Mouse (Mus musculus): ENCODE measurements around the gene Diaph2. TPM values are rescaled to one million over a fixed set of nuclear protein-coding genes. Genes with fewer than 3 reads are reported as not detected.
"Not testable (repeated sequence)": the region's sequence is repeated elsewhere in the genome, so short reads cannot be mapped to it uniquely, and the experiment has no call there.

Diaph2 gene
- polyA plus RNA-seq, 1 experiment, result 0.92 TPM

GRCm38 (mm10) chrX:129784062-129784461 is 34.5 kb downstream of the Diaph2 start:
- WGBS, result 38% methylated on average over 5 of the region's 5 CpGs
- peak; percentile 13 for DNase-seq (ENCODE audit: low read depth, low spot score)

- 89% methylated on average over 2 of the region's 2 CpGs for WGBS
- DNase-seq (ENCODE audit: low read depth, low spot score), result not testable (repeated sequence)
Observed at GRCm38 (mm10) chrX:129799920-129800319, 50.4 kb downstream of the Diaph2 start.

- WGBS, result 32% methylated on average over 2 of the region's 2 CpGs
- no peak for DNase-seq (ENCODE audit: low read depth, low spot score)
Observed at GRCm38 (mm10) chrX:129831903-129832302, 82.4 kb downstream of the Diaph2 start.

- no peak for DNase-seq (ENCODE audit: low read depth, low spot score)
Observed at GRCm38 (mm10) chrX:129833887-129834286, 84.3 kb downstream of the Diaph2 start.

- 12% methylated on average over 3 of the region's 3 CpGs for WGBS
- DNase-seq (ENCODE audit: low read depth, low spot score), result no peak
Observed at GRCm38 (mm10) chrX:129884465-129884864, 134.9 kb downstream of the Diaph2 start.

- no peak for DNase-seq (ENCODE audit: low read depth, low spot score)
- 84% methylated on average over 2 of the region's 2 CpGs for WGBS
Observed at GRCm38 (mm10) chrX:129925806-129926205, 176.3 kb downstream of the Diaph2 start.

- no peak for DNase-seq (ENCODE audit: low read depth, low spot score)
- WGBS, result 63% methylated on average over 4 of the region's 4 CpGs
Observed at GRCm38 (mm10) chrX:129974816-129975215, 225.3 kb downstream of the Diaph2 start.

- DNase-seq (ENCODE audit: low read depth, low spot score), result no peak
Observed at GRCm38 (mm10) chrX:130008210-130008609, 258.7 kb downstream of the Diaph2 start.

- no peak for DNase-seq (ENCODE audit: low read depth, low spot score)
- WGBS, result 46% methylated on average over 1 of the region's 1 CpGs
Observed at GRCm38 (mm10) chrX:130019735-130020134, 270.2 kb downstream of the Diaph2 start.

- WGBS, result 30% methylated on average over 1 of the region's 1 CpGs
- DNase-seq (ENCODE audit: low read depth, low spot score), result no peak
Observed at GRCm38 (mm10) chrX:130044525-130044924, 295.0 kb downstream of the Diaph2 start.

GRCm38 (mm10) chrX:130149216-130149615 is 399.7 kb downstream of the Diaph2 start:
- no peak for DNase-seq (ENCODE audit: low read depth, low spot score)

- no peak for DNase-seq (ENCODE audit: low read depth, low spot score)
- 74% methylated on average over 1 of the region's 1 CpGs for WGBS
Observed at GRCm38 (mm10) chrX:130152164-130152563, 402.6 kb downstream of the Diaph2 start.

GRCm38 (mm10) chrX:130173126-130173525 is 423.6 kb downstream of the Diaph2 start:
- 88% methylated on average over 2 of the region's 2 CpGs for WGBS
- no peak for DNase-seq (ENCODE audit: low read depth, low spot score)

- WGBS, result 67% methylated on average over 1 of the region's 1 CpGs
- DNase-seq (ENCODE audit: low read depth, low spot score), result no peak
Observed at GRCm38 (mm10) chrX:130187891-130188290, 438.3 kb downstream of the Diaph2 start.

GRCm38 (mm10) chrX:130188449-130188848 is 438.9 kb downstream of the Diaph2 start:
- DNase-seq (ENCODE audit: low read depth, low spot score), result no peak
- WGBS, result 95% methylated on average over 2 of the region's 2 CpGs

GRCm38 (mm10) chrX:130189250-130189649 is 439.7 kb downstream of the Diaph2 start:
- no peak for DNase-seq (ENCODE audit: low read depth, low spot score)

GRCm38 (mm10) chrX:130197412-130197811 is 447.9 kb downstream of the Diaph2 start:
- not testable (repeated sequence) for DNase-seq (ENCODE audit: low read depth, low spot score)
- WGBS, result 83% methylated on average over 3 of the region's 3 CpGs

- 35% methylated on average over 2 of the region's 2 CpGs for WGBS
Observed at GRCm38 (mm10) chrX:130205243-130205642, 455.7 kb downstream of the Diaph2 start.

GRCm38 (mm10) chrX:130212227-130212626 is 462.7 kb downstream of the Diaph2 start:
- WGBS, result 84% methylated on average over 4 of the region's 4 CpGs
- DNase-seq (ENCODE audit: low read depth, low spot score), result no peak

More at GRCm38 (mm10) chrX:130205243-130205642, 455.7 kb downstream of the Diaph2 start:
- DNase-seq (ENCODE audit: low read depth, low spot score), result no peak

- WGBS, result 53% methylated on average over 4 of the region's 4 CpGs
Observed at GRCm38 (mm10) chrX:130212759-130213158, 463.2 kb downstream of the Diaph2 start.

GRCm38 (mm10) chrX:130230045-130230444 is 480.5 kb downstream of the Diaph2 start:
- no peak for DNase-seq (ENCODE audit: low read depth, low spot score)
- WGBS, result 91% methylated on average over 1 of the region's 1 CpGs

More at GRCm38 (mm10) chrX:130212759-130213158, 463.2 kb downstream of the Diaph2 start:
- DNase-seq (ENCODE audit: low read depth, low spot score), result no peak

GRCm38 (mm10) chrX:130235167-130235566 is 485.6 kb downstream of the Diaph2 start:
- 83% methylated on average over 1 of the region's 1 CpGs for WGBS
- no peak for DNase-seq (ENCODE audit: low read depth, low spot score)
